Mouse (Mus musculus): Measurements from ENCODE around the gene Stum. TPM values are rescaled to one million over a fixed set of nuclear protein-coding genes. Genes with fewer than 3 reads are reported as not detected.

Stum gene
- polyA plus RNA-seq, 1 experiment from 2014 or later = 4.3 TPM

- 3% methylated on average over 32 of the region's 39 CpGs for WGBS
- Histone ChIP-seq H3K4me3 (peak overlapping the region; percentile 52), H3K9me3 (no peaks in the 10 kb centered on the region), H3K9ac (peak overlapping the region; percentile 71), H3K4me2 (peak overlapping the region; percentile 78), H3K27ac (no peak overlapping the region; the same call in 1 of the 2 replicates), H3K36me3 (no peaks in the 10 kb centered on the region), H3K4me1 (replicated peaks) (peaks cover 31% of the 10 kb centered on the region), H3K27me3 (peaks cover 49% of the 10 kb centered on the region)
- 0 out of 2 replicates have a peak, but pooled peaks have one; percentile 12 for ATAC-seq (ENCODE audit: low FRiP score)
These were observed 385 bp downstream of the Stum start for GRCm38 (mm10) chr1:180482840-180483398.

- no peak overlapping the region for H3K9ac ChIP-seq
- H3K4me2 ChIP-seq = peak overlapping the region; percentile 78
- no peaks in the 10 kb centered on the region for H3K36me3 ChIP-seq
- H3K4me3 ChIP-seq = no peak overlapping the region
- H3K27me3 ChIP-seq = peaks cover 49% of the 10 kb centered on the region
- H3K4me1 ChIP-seq (replicated peaks) = peaks cover 31% of the 10 kb centered on the region
- ATAC-seq (ENCODE audit: low FRiP score) = no peak
- WGBS = 5% methylated on average over 10 of the region's 10 CpGs
- no peaks in the 10 kb centered on the region for H3K9me3 ChIP-seq
- no peak overlapping the region for H3K27ac ChIP-seq
These were observed 1.3 kb downstream of the Stum start for GRCm38 (mm10) chr1:180481956-180482355.

- Histone ChIP-seq H3K4me1 (replicated peaks) (peaks cover 31% of the 10 kb centered on the region), H3K27me3 (peaks cover 48% of the 10 kb centered on the region), H3K4me3 (no peak overlapping the region), H3K36me3 (no peaks in the 10 kb centered on the region), H3K4me2 (no peak overlapping the region; the same call in 1 of the 2 replicates), H3K9ac (no peak overlapping the region), H3K27ac (no peak overlapping the region), H3K9me3 (no peaks in the 10 kb centered on the region)
- 42% methylated on average over 8 of the region's 8 CpGs for WGBS
- no peak for ATAC-seq (ENCODE audit: low FRiP score)
These were observed 2.0 kb downstream of the Stum start for GRCm38 (mm10) chr1:180481331-180481730.

GRCm38 (mm10) chr1:180480325-180480724, 3.0 kb downstream of the Stum start:
- Histone ChIP-seq H3K4me3 (no peak overlapping the region), H3K27me3 (peaks cover 41% of the 10 kb centered on the region), H3K36me3 (no peaks in the 10 kb centered on the region), H3K4me1 (replicated peaks) (peaks cover 31% of the 10 kb centered on the region), H3K9me3 (no peaks in the 10 kb centered on the region), H3K4me2 (no peak overlapping the region), H3K27ac (no peak overlapping the region; the same call in 1 of the 2 replicates), H3K9ac (no peak overlapping the region)
- 39% methylated on average over 6 of the region's 6 CpGs for WGBS
- ATAC-seq (ENCODE audit: low FRiP score) = no peak

GRCm38 (mm10) chr1:180473566-180473965, 9.7 kb downstream of the Stum start:
- Histone ChIP-seq H3K36me3 (no peaks in the 10 kb centered on the region), H3K9ac (no peak overlapping the region), H3K27ac (no peak overlapping the region), H3K4me1 (replicated peaks) (no peaks in the 10 kb centered on the region), H3K9me3 (no peaks in the 10 kb centered on the region), H3K4me2 (no peak overlapping the region), H3K4me3 (no peak overlapping the region), H3K27me3 (no peaks in the 10 kb centered on the region)
- ATAC-seq (ENCODE audit: low FRiP score) = no peak

GRCm38 (mm10) chr1:180468004-180468403, 15.3 kb downstream of the Stum start:
- H3K4me2 ChIP-seq = no peak overlapping the region
- WGBS = 87% methylated on average over 4 of the region's 4 CpGs
- H3K36me3 ChIP-seq = no peaks in the 10 kb centered on the region
- H3K4me3 ChIP-seq = no peak overlapping the region
- no peak overlapping the region for H3K27ac ChIP-seq
- H3K4me1 ChIP-seq (replicated peaks) = no peaks in the 10 kb centered on the region
- ATAC-seq (ENCODE audit: low FRiP score) = no peak
- no peak overlapping the region for H3K9ac ChIP-seq
- 0 out of 2 replicates have a peak, but pooled peaks cover 3% of the 10 kb centered on the region for H3K27me3 ChIP-seq
- H3K9me3 ChIP-seq = 0 out of 2 replicates have a peak, but pooled peaks cover 3% of the 10 kb centered on the region

- WGBS = 71% methylated on average over 5 of the region's 5 CpGs
- 0 out of 2 replicates have a peak, but pooled peaks cover 3% of the 10 kb centered on the region for H3K27me3 ChIP-seq
- no peak overlapping the region for H3K9ac ChIP-seq
- H3K4me1 ChIP-seq (replicated peaks) = peaks cover 3% of the 10 kb centered on the region; the same call in 1 of the 2 replicates
- 0 out of 2 replicates have a peak, but pooled peaks cover 3% of the 10 kb centered on the region for H3K9me3 ChIP-seq
- no peak overlapping the region for H3K4me3 ChIP-seq
- H3K27ac ChIP-seq = no peak overlapping the region
- H3K36me3 ChIP-seq = no peaks in the 10 kb centered on the region
- H3K4me2 ChIP-seq = no peak overlapping the region
- no peak for ATAC-seq (ENCODE audit: low FRiP score)
These were observed 17.7 kb downstream of the Stum start for GRCm38 (mm10) chr1:180465620-180466019.

GRCm38 (mm10) chr1:180464357-180464756, 18.9 kb downstream of the Stum start:
- Histone ChIP-seq H3K9ac (no peak overlapping the region), H3K4me3 (no peak overlapping the region), H3K4me1 (replicated peaks) (peaks cover 10% of the 10 kb centered on the region), H3K36me3 (no peaks in the 10 kb centered on the region), H3K4me2 (no peak overlapping the region), H3K27me3 (0 out of 2 replicates have a peak, but pooled peaks cover 3% of the 10 kb centered on the region), H3K27ac (no peak overlapping the region), H3K9me3 (0 out of 2 replicates have a peak, but pooled peaks cover 3% of the 10 kb centered on the region)
- WGBS = 74% methylated on average over 5 of the region's 5 CpGs
- ATAC-seq (ENCODE audit: low FRiP score) = no peak

- Histone ChIP-seq H3K27ac (no peak overlapping the region), H3K4me3 (no peak overlapping the region), H3K4me2 (no peak overlapping the region), H3K27me3 (0 out of 2 replicates have a peak, but pooled peaks cover 3% of the 10 kb centered on the region), H3K9ac (no peak overlapping the region), H3K9me3 (0 out of 2 replicates have a peak, but pooled peaks cover 3% of the 10 kb centered on the region), H3K4me1 (replicated peaks) (peaks cover 22% of the 10 kb centered on the region), H3K36me3 (no peaks in the 10 kb centered on the region)
- 72% methylated on average over 5 of the region's 5 CpGs for WGBS
- no peak for ATAC-seq (ENCODE audit: low FRiP score)
These were observed 20.3 kb downstream of the Stum start for GRCm38 (mm10) chr1:180462983-180463475.

GRCm38 (mm10) chr1:180462396-180462795, 20.9 kb downstream of the Stum start:
- no peaks in the 10 kb centered on the region for H3K36me3 ChIP-seq
- no peak overlapping the region for H3K4me3 ChIP-seq
- peaks cover 28% of the 10 kb centered on the region for H3K4me1 ChIP-seq (replicated peaks)
- H3K27me3 ChIP-seq = 0 out of 2 replicates have a peak, but pooled peaks cover 3% of the 10 kb centered on the region
- H3K9ac ChIP-seq = no peak overlapping the region
- WGBS = 92% methylated on average over 5 of the region's 5 CpGs
- no peak for ATAC-seq (ENCODE audit: low FRiP score)
- no peak overlapping the region for H3K4me2 ChIP-seq
- 0 out of 2 replicates have a peak, but pooled peaks cover 3% of the 10 kb centered on the region for H3K9me3 ChIP-seq
- H3K27ac ChIP-seq = no peak overlapping the region

- Histone ChIP-seq H3K4me1 (replicated peaks) (peaks cover 30% of the 10 kb centered on the region), H3K27me3 (0 out of 2 replicates have a peak, but pooled peaks cover 3% of the 10 kb centered on the region), H3K36me3 (no peaks in the 10 kb centered on the region), H3K4me3 (no peak overlapping the region), H3K9ac (no peak overlapping the region), H3K27ac (no peak overlapping the region), H3K4me2 (no peak overlapping the region), H3K9me3 (no peaks in the 10 kb centered on the region)
- no peak for ATAC-seq (ENCODE audit: low FRiP score)
- WGBS = 58% methylated on average over 5 of the region's 5 CpGs
These were observed 22.6 kb downstream of the Stum start for GRCm38 (mm10) chr1:180460721-180461120.

- WGBS = 65% methylated on average over 3 of the region's 3 CpGs
- peaks cover 30% of the 10 kb centered on the region for H3K4me1 ChIP-seq (replicated peaks)
These were observed 24.6 kb downstream of the Stum start for GRCm38 (mm10) chr1:180458680-180459079.

More at GRCm38 (mm10) chr1:180458680-180459079, 24.6 kb downstream of the Stum start:
- ATAC-seq (ENCODE audit: low FRiP score) = no peak
- Histone ChIP-seq H3K27ac (no peak overlapping the region), H3K27me3 (0 out of 2 replicates have a peak, but pooled peaks cover under 1% of the 10 kb centered on the region), H3K4me3 (no peak overlapping the region), H3K36me3 (no peaks in the 10 kb centered on the region), H3K4me2 (no peak overlapping the region), H3K9me3 (no peaks in the 10 kb centered on the region), H3K9ac (no peak overlapping the region)
